Mouse (Mus musculus): ENCODE measurements around the gene Ppme1. TPM values are rescaled to one million over a fixed set of nuclear protein-coding genes. Genes with fewer than 3 reads are reported as not detected.
A peak's percentile ranks its signal among the peaks of the same experiment; 100 is the strongest.

Gene Ppme1
- polyA plus RNA-seq, 1 experiment from 2014 or later: 79.5 TPM

GRCm38 (mm10) chr7:100335921-100336320 is 36.2 kb downstream of the Ppme1 start:
- H3K27me3 ChIP-seq (ENCODE audit: insufficient read depth, low read length): no peaks in the 10 kb centered on the region
- H3K4me2 ChIP-seq (replicated peaks; ENCODE audit: low read depth, low read length): no peak overlapping the region
- no peaks in the 10 kb centered on the region for H3K4me1 ChIP-seq (ENCODE audit: insufficient read depth, low read length)
- WGBS: 95% methylated on average over 2 of the region's 2 CpGs
- no peaks in the 10 kb centered on the region for H3K9me3 ChIP-seq (ENCODE audit: low read length)
- no peak overlapping the region for H3K27ac ChIP-seq (ENCODE audit: low read length)
- no peak for ATAC-seq (ENCODE audit: low FRiP score, low TSS enrichment)
- no peak overlapping the region for H3K9ac ChIP-seq (replicated peaks; ENCODE audit: low read length)
- H3K4me3 ChIP-seq (ENCODE audit: low read length): no peak overlapping the region
- H3K36me3 ChIP-seq (ENCODE audit: insufficient read depth, low read length): peaks cover 58% of the 10 kb centered on the region

- H3K36me3 ChIP-seq (ENCODE audit: insufficient read depth, low read length): peaks cover 58% of the 10 kb centered on the region
- H3K4me2 ChIP-seq (replicated peaks; ENCODE audit: low read depth, low read length): no peak overlapping the region
- H3K4me1 ChIP-seq (ENCODE audit: insufficient read depth, low read length): no peaks in the 10 kb centered on the region
- no peak overlapping the region for H3K9ac ChIP-seq (replicated peaks; ENCODE audit: low read length)
- no peak overlapping the region for H3K27ac ChIP-seq (ENCODE audit: low read length)
- H3K4me3 ChIP-seq (ENCODE audit: low read length): no peak overlapping the region
- H3K27me3 ChIP-seq (ENCODE audit: insufficient read depth, low read length): no peaks in the 10 kb centered on the region
- no peaks in the 10 kb centered on the region for H3K9me3 ChIP-seq (ENCODE audit: low read length)
- WGBS: 71% methylated on average over 3 of the region's 3 CpGs
- ATAC-seq (ENCODE audit: low FRiP score, low TSS enrichment): no peak
Measured at GRCm38 (mm10) chr7:100331269-100331668, 40.8 kb downstream of the Ppme1 start.

GRCm38 (mm10) chr7:100328636-100329035 is 43.5 kb downstream of the Ppme1 start:
- no peak overlapping the region for H3K4me2 ChIP-seq (replicated peaks; ENCODE audit: low read depth, low read length)
- peaks cover 46% of the 10 kb centered on the region for H3K36me3 ChIP-seq (ENCODE audit: insufficient read depth, low read length)

DNA sequence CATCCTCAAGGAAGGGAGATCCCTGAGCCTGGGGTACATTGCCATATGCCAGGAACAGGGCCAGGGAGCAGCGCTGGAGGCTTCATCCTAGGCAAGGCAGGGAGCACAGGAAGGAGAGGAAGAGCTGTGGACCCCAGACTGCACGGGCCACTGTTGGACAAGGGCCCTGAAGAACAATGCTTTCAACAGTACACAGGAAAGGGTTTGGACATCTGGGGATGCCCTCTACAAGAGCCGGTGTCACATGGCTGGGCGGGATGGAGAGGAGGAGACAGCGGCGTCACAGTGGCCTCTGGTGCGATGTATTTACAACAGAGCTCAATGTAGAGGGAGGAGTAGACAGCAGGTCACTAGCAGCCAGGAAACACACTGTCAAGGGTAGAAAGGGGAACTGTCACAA is 44.6 kb downstream of the Ppme1 start:
- H3K4me3 ChIP-seq (ENCODE audit: low read length): no peak overlapping the region
- no peak overlapping the region for H3K4me2 ChIP-seq (replicated peaks; ENCODE audit: low read depth, low read length)
- H3K9ac ChIP-seq (replicated peaks; ENCODE audit: low read length): no peak overlapping the region
- H3K9me3 ChIP-seq (ENCODE audit: low read length): no peaks in the 10 kb centered on the region
- no peak overlapping the region for H3K27ac ChIP-seq (ENCODE audit: low read length)
- peaks cover 46% of the 10 kb centered on the region for H3K36me3 ChIP-seq (ENCODE audit: insufficient read depth, low read length)
- H3K27me3 ChIP-seq (ENCODE audit: insufficient read depth, low read length): no peaks in the 10 kb centered on the region
- WGBS: 72% methylated on average over 7 of the region's 7 CpGs
- ATAC-seq (ENCODE audit: low FRiP score, low TSS enrichment): peak; percentile 49; the same call in 1 of the 2 replicates
- H3K4me1 ChIP-seq (ENCODE audit: insufficient read depth, low read length): no peaks in the 10 kb centered on the region

More at GRCm38 (mm10) chr7:100328636-100329035, 43.5 kb downstream of the Ppme1 start:
- Histone ChIP-seq H3K9ac (replicated peaks; ENCODE audit: low read length) (no peak overlapping the region), H3K27ac (ENCODE audit: low read length) (no peak overlapping the region), H3K27me3 (ENCODE audit: insufficient read depth, low read length) (no peaks in the 10 kb centered on the region), H3K4me1 (ENCODE audit: insufficient read depth, low read length) (no peaks in the 10 kb centered on the region), H3K4me3 (ENCODE audit: low read length) (no peak overlapping the region), H3K9me3 (ENCODE audit: low read length) (no peaks in the 10 kb centered on the region)
- no peak for ATAC-seq (ENCODE audit: low FRiP score, low TSS enrichment)
- WGBS: 84% methylated on average over 4 of the region's 4 CpGs

DNA sequence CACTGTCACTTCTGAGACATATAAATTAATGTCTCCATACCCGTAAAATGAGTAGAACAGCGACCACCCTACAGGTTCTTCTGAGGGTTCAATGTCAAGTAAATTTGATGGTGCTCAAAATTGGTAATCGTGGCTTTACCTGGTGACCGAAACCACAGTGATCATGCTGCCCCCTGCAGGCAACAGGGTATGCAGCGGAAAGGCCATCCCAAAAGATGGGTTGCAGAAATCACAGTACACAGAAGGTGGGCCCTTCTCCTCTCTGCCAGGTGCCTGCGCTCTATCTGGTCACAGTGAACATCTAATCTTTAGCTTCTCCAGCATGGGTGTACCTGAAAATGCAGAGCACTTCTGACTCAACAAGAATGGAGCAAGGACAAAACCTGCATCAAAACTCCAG is 46.6 kb downstream of the Ppme1 start:
- H3K9me3 ChIP-seq (ENCODE audit: low read length): no peaks in the 10 kb centered on the region
- 71% methylated on average over 6 of the region's 6 CpGs for WGBS
- H3K27me3 ChIP-seq (ENCODE audit: insufficient read depth, low read length): no peaks in the 10 kb centered on the region
- no peaks in the 10 kb centered on the region for H3K4me1 ChIP-seq (ENCODE audit: insufficient read depth, low read length)
- H3K4me2 ChIP-seq (replicated peaks; ENCODE audit: low read depth, low read length): no peak overlapping the region
- peaks cover 40% of the 10 kb centered on the region for H3K36me3 ChIP-seq (ENCODE audit: insufficient read depth, low read length)
- H3K9ac ChIP-seq (replicated peaks; ENCODE audit: low read length): no peak overlapping the region
- no peak overlapping the region for H3K27ac ChIP-seq (ENCODE audit: low read length)
- H3K4me3 ChIP-seq (ENCODE audit: low read length): no peak overlapping the region
- ATAC-seq (ENCODE audit: low FRiP score, low TSS enrichment): no peak

DNA sequence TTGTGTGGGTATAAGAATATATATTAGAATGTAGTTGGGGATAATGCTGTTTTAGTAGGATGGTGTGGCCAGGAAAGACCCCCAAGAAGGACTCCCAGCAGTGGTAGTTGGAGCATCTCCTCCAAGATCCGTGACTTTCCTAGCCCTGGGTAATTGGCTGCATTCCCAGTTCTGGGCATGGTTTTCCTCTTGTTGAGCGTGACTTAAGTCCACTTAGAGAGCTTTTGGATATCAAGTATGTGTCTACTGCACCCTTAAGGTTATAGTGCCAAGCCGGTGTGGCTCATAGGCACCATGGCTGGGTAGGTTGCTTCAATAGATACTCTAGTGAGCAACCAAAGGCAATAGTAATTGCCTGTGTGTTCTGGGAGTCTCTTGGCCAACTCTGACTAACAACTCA is 48.4 kb downstream of the Ppme1 start:
- Histone ChIP-seq H3K4me2 (replicated peaks; ENCODE audit: low read depth, low read length) (no peak overlapping the region), H3K36me3 (ENCODE audit: insufficient read depth, low read length) (peaks cover 27% of the 10 kb centered on the region; the same call in 1 of the 2 replicates), H3K27me3 (ENCODE audit: insufficient read depth, low read length) (no peaks in the 10 kb centered on the region), H3K27ac (ENCODE audit: low read length) (no peak overlapping the region), H3K9me3 (ENCODE audit: low read length) (no peaks in the 10 kb centered on the region), H3K9ac (replicated peaks; ENCODE audit: low read length) (no peak overlapping the region), H3K4me3 (ENCODE audit: low read length) (no peak overlapping the region), H3K4me1 (ENCODE audit: insufficient read depth, low read length) (no peaks in the 10 kb centered on the region)
- ATAC-seq (ENCODE audit: low FRiP score, low TSS enrichment): no peak
- WGBS: 89% methylated on average over 3 of the region's 3 CpGs

DNA sequence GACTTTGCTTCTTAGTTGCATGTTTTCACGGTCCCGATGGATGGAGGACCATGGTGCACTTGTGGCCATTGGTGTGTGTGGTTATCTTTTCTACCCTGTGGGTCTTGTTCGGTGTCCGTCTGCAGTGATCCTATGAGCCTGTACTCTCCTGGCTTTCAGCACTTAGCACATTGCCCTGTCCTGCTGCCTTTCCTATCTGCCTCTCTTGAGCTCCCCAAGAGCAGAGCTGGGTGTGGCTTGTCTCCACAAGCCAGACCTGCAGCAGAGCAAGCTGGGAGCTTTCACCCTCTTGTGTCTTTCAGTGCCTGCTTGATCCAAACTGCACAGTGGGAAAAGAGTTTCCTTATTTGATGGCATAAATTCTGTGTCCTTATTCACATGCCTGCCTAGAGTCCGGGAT is 54.6 kb downstream of the Ppme1 start:
- no peak overlapping the region for H3K27ac ChIP-seq (ENCODE audit: low read length)
- H3K9ac ChIP-seq (replicated peaks; ENCODE audit: low read length): no peak overlapping the region
- ATAC-seq (ENCODE audit: low FRiP score, low TSS enrichment): no peak
- no peaks in the 10 kb centered on the region for H3K36me3 ChIP-seq (ENCODE audit: insufficient read depth, low read length)
- no peak overlapping the region for H3K4me2 ChIP-seq (replicated peaks; ENCODE audit: low read depth, low read length)
- H3K9me3 ChIP-seq (ENCODE audit: low read length): no peaks in the 10 kb centered on the region
- H3K27me3 ChIP-seq (ENCODE audit: insufficient read depth, low read length): no peaks in the 10 kb centered on the region
- no peaks in the 10 kb centered on the region for H3K4me1 ChIP-seq (ENCODE audit: insufficient read depth, low read length)
- 98% methylated on average over 5 of the region's 5 CpGs for WGBS
- no peak overlapping the region for H3K4me3 ChIP-seq (ENCODE audit: low read length)

GRCm38 (mm10) chr7:100316924-100317323 is 55.2 kb downstream of the Ppme1 start:
- H3K9me3 ChIP-seq (ENCODE audit: low read length): no peaks in the 10 kb centered on the region
- 92% methylated on average over 8 of the region's 8 CpGs for WGBS
- H3K27me3 ChIP-seq (ENCODE audit: insufficient read depth, low read length): no peaks in the 10 kb centered on the region
- H3K4me3 ChIP-seq (ENCODE audit: low read length): no peak overlapping the region
- H3K9ac ChIP-seq (replicated peaks; ENCODE audit: low read length): no peak overlapping the region
- no peak for ATAC-seq (ENCODE audit: low FRiP score, low TSS enrichment)
- H3K36me3 ChIP-seq (ENCODE audit: insufficient read depth, low read length): no peaks in the 10 kb centered on the region
- H3K4me1 ChIP-seq (ENCODE audit: insufficient read depth, low read length): no peaks in the 10 kb centered on the region
- H3K27ac ChIP-seq (ENCODE audit: low read length): no peak overlapping the region
- H3K4me2 ChIP-seq (replicated peaks; ENCODE audit: low read depth, low read length): no peak overlapping the region

DNA sequence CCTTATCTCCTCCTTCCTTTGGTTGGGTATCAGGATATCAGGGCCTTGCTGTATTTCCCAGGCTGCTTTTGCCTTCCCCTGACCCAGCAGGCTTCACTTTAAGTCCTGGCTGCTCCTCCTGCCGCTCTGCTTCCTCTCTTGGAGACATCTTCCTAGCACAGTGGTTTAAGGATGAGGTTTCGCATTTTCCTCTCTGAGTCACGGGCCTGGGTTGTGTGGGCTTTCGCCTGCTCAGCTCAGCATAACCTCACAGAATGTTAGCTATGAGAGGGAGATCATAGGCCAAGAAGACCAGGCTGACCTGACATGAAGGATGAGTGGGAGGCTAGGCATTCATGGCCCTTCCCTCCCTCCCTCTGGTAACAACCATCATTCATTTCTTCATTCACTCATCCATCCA is 59.4 kb downstream of the Ppme1 start:
- 80% methylated on average over 4 of the region's 4 CpGs for WGBS
- no peak overlapping the region for H3K4me2 ChIP-seq (replicated peaks; ENCODE audit: low read depth, low read length)
- H3K4me3 ChIP-seq (ENCODE audit: low read length): no peak overlapping the region
- ATAC-seq (ENCODE audit: low FRiP score, low TSS enrichment): no peak
- no peaks in the 10 kb centered on the region for H3K9me3 ChIP-seq (ENCODE audit: low read length)
- H3K27me3 ChIP-seq (ENCODE audit: insufficient read depth, low read length): no peaks in the 10 kb centered on the region
- no peak overlapping the region for H3K27ac ChIP-seq (ENCODE audit: low read length)
- no peak overlapping the region for H3K9ac ChIP-seq (replicated peaks; ENCODE audit: low read length)
- H3K4me1 ChIP-seq (ENCODE audit: insufficient read depth, low read length): no peaks in the 10 kb centered on the region
- no peaks in the 10 kb centered on the region for H3K36me3 ChIP-seq (ENCODE audit: insufficient read depth, low read length)

- no peaks in the 10 kb centered on the region for H3K9me3 ChIP-seq (ENCODE audit: low read length)
- H3K27ac ChIP-seq (ENCODE audit: low read length): no peak overlapping the region
- no peak overlapping the region for H3K9ac ChIP-seq (replicated peaks; ENCODE audit: low read length)
- no peak for ATAC-seq (ENCODE audit: low FRiP score, low TSS enrichment)
- H3K4me2 ChIP-seq (replicated peaks; ENCODE audit: low read depth, low read length): no peak overlapping the region
- WGBS: 79% methylated on average over 12 of the region's 12 CpGs
- no peaks in the 10 kb centered on the region for H3K36me3 ChIP-seq (ENCODE audit: insufficient read depth, low read length)
- H3K4me1 ChIP-seq (ENCODE audit: insufficient read depth, low read length): no peaks in the 10 kb centered on the region
- H3K27me3 ChIP-seq (ENCODE audit: insufficient read depth, low read length): no peaks in the 10 kb centered on the region
- H3K4me3 ChIP-seq (ENCODE audit: low read length): no peak overlapping the region
Measured at GRCm38 (mm10) chr7:100310290-100310689, 61.8 kb downstream of the Ppme1 start.

GRCm38 (mm10) chr7:100309679-100310078 is 62.4 kb downstream of the Ppme1 start:
- H3K4me1 ChIP-seq (ENCODE audit: insufficient read depth, low read length): no peaks in the 10 kb centered on the region
- H3K27me3 ChIP-seq (ENCODE audit: insufficient read depth, low read length): no peaks in the 10 kb centered on the region
- no peaks in the 10 kb centered on the region for H3K36me3 ChIP-seq (ENCODE audit: insufficient read depth, low read length)
- no peak for ATAC-seq (ENCODE audit: low FRiP score, low TSS enrichment)
- WGBS: 57% methylated on average over 6 of the region's 6 CpGs
- no peaks in the 10 kb centered on the region for H3K9me3 ChIP-seq (ENCODE audit: low read length)
- no peak overlapping the region for H3K4me2 ChIP-seq (replicated peaks; ENCODE audit: low read depth, low read length)
- no peak overlapping the region for H3K4me3 ChIP-seq (ENCODE audit: low read length)
- H3K9ac ChIP-seq (replicated peaks; ENCODE audit: low read length): no peak overlapping the region
- H3K27ac ChIP-seq (ENCODE audit: low read length): no peak overlapping the region
